Mouse (Mus musculus): ENCODE results near the gene Gm1604a. TPM values are rescaled to one million over a fixed set of nuclear protein-coding genes. Genes with fewer than 3 reads are reported as not detected.
"Not testable (repeated sequence)": the region's sequence is repeated elsewhere in the genome, so short reads cannot be mapped to it uniquely, and the experiment has no call there.

Gm1604a gene
- polyA plus RNA-seq, 1 experiment from 2014 or later = not detected

DNA sequence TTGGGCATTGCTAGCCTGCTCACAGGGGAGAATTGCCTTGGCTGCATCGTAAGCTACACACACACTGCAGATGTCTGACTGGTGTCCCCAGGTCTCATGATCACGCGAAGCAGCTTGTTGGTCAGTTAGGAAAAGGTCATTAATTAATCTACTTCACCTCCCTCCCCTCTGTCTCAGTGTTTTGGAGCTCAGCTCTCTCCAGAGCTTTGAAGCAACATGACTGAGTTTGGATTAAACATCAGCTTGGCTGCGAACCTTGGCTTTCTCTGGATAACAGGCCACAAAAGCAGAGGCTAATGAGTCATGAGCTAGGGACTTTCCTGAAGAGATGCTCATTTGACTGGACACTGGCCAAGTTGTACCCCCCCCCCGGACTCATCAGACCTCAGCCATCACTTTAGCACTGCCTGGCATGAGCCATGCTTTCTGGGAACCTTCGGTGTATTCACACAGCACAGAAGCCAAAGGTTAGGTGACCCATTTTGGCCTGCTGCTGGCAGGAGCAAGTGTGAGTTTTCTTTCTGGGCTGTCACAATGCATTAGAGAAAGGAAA, 5.3 kb downstream of the Gm1604a start:
- not testable (repeated sequence) for DNase-seq (ENCODE audit: low spot score); H3K9ac ChIP-seq (ENCODE audit: low read depth, low read length); H3K36me3 ChIP-seq (ENCODE audit: control insufficient read depth, insufficient read depth, low read length); H3K27ac ChIP-seq (replicated peaks; ENCODE audit: low read depth, low read length); H3K4me3 ChIP-seq (ENCODE audit: low read depth, low read length); H3K9me3 ChIP-seq (ENCODE audit: control insufficient read depth, low read length); H3K4me1 ChIP-seq (ENCODE audit: control insufficient read depth, insufficient read depth, low read length); H3K27me3 ChIP-seq (replicated peaks; ENCODE audit: control insufficient read depth, insufficient read depth, low read length); ATAC-seq (ENCODE audit: low read depth); H3K4me2 ChIP-seq (ENCODE audit: low read depth, low read length)
- WGBS = 64% methylated on average over 3 of the region's 6 CpGs

DNA sequence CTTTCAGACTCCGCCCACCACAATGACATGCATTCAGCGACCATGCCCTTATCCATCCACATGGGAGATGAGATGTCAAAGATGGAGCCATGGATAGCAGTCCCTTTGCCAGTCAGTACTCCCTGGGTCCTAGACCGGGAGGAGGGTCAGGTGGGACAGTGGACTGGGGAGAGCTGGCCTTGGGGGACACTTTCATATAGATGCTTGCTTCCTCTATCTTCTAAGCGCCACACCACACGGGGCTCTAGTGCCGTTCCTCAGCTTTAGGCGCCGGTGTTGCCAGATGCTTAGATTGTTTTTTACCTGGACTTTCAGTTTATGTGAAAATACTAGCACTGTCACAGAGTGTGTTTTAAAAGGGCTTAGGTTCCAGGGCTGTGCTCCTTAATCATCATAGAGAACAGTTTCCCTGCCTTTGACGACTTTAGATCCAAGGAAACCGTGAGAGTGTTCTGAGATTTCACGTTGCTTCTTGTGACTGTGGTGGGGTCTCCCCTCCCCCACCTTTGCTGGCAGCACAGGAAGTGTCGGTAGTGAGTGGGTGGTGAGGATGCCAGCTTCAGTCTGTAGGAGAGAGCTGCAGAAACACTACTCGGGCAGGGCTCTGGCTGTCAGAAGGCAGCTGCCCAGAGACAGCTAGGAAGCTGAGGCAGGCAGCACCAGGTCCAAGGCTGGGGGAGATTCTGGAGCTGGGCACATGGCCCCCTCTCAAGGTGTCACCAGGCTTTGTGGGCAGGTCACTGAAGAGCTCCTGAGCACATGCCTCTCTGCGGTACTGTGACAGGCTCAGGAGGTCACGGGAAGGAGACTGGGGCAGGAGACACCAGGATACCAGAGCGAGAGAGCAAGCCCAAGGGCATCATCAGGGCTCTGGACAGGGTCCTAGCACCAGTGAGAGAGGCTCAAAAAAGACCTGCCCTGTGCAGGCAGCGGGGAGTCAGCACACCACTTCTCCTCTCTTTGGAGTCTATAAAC, 8.1 kb downstream of the Gm1604a start:
- not testable (repeated sequence) for H3K36me3 ChIP-seq (ENCODE audit: control insufficient read depth, insufficient read depth, low read length); DNase-seq (ENCODE audit: low spot score); H3K4me3 ChIP-seq (ENCODE audit: low read depth, low read length); H3K4me1 ChIP-seq (ENCODE audit: control insufficient read depth, insufficient read depth, low read length); H3K4me2 ChIP-seq (ENCODE audit: low read depth, low read length); H3K27me3 ChIP-seq (replicated peaks; ENCODE audit: control insufficient read depth, insufficient read depth, low read length); H3K27ac ChIP-seq (replicated peaks; ENCODE audit: low read depth, low read length); ATAC-seq (ENCODE audit: low read depth); H3K9ac ChIP-seq (ENCODE audit: low read depth, low read length); H3K9me3 ChIP-seq (ENCODE audit: control insufficient read depth, low read length)
- WGBS = 32% methylated on average over 3 of the region's 17 CpGs

DNA sequence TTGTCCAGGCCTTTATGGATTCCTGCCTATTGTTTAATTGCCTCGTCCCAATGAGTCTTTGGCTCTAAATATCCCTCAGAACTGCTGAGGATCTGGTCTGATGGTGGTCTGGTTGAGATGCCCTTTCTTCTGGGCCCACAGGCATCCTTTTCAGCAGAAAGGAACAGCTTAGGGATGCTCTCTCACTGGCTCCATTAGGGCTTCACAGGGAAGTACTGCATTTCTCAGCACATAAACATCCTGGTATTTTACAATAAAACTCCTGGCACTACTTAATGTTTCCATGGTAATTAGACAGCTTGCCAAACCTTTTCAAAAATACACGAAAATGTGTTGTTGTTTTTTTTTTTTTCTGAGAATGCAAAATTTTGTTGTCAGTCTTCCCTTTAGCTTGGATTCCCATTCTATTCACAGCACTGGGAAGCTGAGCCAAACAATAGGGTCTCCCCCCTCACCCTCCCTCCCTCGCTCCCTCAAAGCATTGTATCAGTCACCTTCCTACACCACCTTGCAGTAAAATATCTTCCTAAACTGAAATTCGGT, 43.7 kb downstream of the Gm1604a start:
- not testable (repeated sequence) for H3K4me3 ChIP-seq (ENCODE audit: low read depth, low read length); H3K4me1 ChIP-seq (ENCODE audit: control insufficient read depth, insufficient read depth, low read length); ATAC-seq (ENCODE audit: low read depth); H3K27me3 ChIP-seq (replicated peaks; ENCODE audit: control insufficient read depth, insufficient read depth, low read length); H3K36me3 ChIP-seq (ENCODE audit: control insufficient read depth, insufficient read depth, low read length); H3K27ac ChIP-seq (replicated peaks; ENCODE audit: low read depth, low read length); DNase-seq (ENCODE audit: low spot score); H3K9ac ChIP-seq (ENCODE audit: low read depth, low read length); H3K4me2 ChIP-seq (ENCODE audit: low read depth, low read length); H3K9me3 ChIP-seq (ENCODE audit: control insufficient read depth, low read length)
- 61% methylated on average over 2 of the region's 4 CpGs for WGBS

DNA sequence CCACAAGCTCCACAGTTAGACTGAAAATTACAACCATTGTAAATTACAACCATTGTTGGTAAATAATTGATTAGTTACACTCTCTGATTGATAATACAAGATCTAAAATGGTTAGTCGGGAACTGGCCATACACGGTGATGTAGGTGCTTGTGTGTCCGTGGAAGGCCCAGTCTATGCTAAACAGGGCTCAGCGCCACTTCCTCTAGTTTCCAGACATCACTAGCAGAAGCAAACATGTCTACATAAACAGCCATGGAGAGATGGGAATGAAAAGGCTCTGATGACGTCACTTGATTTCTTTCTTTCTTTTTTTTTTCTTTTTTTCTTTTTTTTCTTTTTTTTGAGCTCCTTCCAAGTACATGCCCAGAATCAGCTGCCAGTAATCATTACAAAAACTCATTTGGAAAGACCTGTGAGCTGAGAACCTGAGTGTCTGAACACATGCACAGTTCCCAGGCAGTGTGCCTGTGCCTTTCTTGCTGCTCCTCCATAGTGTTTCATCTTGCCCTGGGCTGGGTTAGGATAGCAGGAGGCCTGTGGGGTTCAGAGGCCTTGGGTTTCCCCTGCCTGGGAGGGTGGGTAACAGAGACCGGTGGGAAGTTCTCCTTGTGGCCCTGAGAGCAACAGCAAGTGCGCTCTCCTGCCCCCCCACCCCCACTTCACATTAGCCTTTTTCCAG, 44.3 kb downstream of the Gm1604a start:
- not testable (repeated sequence) for H3K4me1 ChIP-seq (ENCODE audit: control insufficient read depth, insufficient read depth, low read length); H3K4me2 ChIP-seq (ENCODE audit: low read depth, low read length); ATAC-seq (ENCODE audit: low read depth); H3K27me3 ChIP-seq (replicated peaks; ENCODE audit: control insufficient read depth, insufficient read depth, low read length); H3K9ac ChIP-seq (ENCODE audit: low read depth, low read length); DNase-seq (ENCODE audit: low spot score); H3K36me3 ChIP-seq (ENCODE audit: control insufficient read depth, insufficient read depth, low read length); H3K9me3 ChIP-seq (ENCODE audit: control insufficient read depth, low read length); H3K4me3 ChIP-seq (ENCODE audit: low read depth, low read length); H3K27ac ChIP-seq (replicated peaks; ENCODE audit: low read depth, low read length)
- WGBS = 84% methylated on average over 4 of the region's 7 CpGs

DNA sequence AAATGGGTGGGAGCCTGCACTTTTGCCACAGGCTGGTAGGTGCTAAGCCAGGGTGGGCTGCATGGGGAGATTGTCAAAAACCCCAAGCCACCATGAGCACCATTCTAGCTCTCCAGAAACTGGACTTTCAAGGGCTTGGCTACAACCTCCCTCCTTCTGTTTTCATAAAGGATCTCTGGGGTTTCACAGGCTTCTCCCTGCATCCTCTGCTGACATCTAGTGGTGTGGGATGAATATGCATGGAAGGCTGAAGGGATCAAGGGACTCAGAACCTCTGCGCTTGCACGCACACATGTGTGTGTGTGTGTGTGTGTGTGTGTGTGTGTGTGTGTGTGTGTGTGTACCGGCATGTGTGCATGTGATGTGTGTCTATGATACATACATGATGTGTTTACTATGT, 49.1 kb downstream of the Gm1604a start:
- not testable (repeated sequence) for H3K27me3 ChIP-seq (replicated peaks; ENCODE audit: control insufficient read depth, insufficient read depth, low read length); H3K4me2 ChIP-seq (ENCODE audit: low read depth, low read length); H3K27ac ChIP-seq (replicated peaks; ENCODE audit: low read depth, low read length); H3K9ac ChIP-seq (ENCODE audit: low read depth, low read length); H3K36me3 ChIP-seq (ENCODE audit: control insufficient read depth, insufficient read depth, low read length); DNase-seq (ENCODE audit: low spot score); H3K9me3 ChIP-seq (ENCODE audit: control insufficient read depth, low read length); H3K4me3 ChIP-seq (ENCODE audit: low read depth, low read length); H3K4me1 ChIP-seq (ENCODE audit: control insufficient read depth, insufficient read depth, low read length)
- peak; percentile 62; the same call in 1 of the 2 replicates for ATAC-seq (ENCODE audit: low read depth)
- WGBS = 28% methylated on average over 3 of the region's 3 CpGs

DNA sequence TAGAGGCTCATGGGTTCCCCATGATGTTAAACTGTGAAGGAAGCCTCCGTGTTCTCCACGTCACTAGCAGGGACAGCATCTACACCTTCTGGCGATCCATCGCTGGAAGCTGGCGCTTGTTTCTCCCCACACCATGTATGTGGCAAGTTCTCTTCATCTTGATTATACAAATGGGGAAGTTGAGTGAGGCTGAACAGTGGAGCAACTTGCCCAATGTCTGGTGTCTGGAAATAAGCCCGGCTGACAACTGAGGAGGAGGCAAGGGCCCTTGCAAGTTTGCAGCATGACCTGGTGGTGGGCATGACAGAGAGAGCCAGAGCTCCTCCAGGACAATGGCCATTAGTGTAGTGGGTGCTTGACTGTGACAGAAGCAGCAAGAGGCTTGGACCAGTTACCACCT, 50.2 kb downstream of the Gm1604a start:
- not testable (repeated sequence) for H3K9ac ChIP-seq (ENCODE audit: low read depth, low read length)
- 93% methylated on average over 5 of the region's 6 CpGs for WGBS

DNA sequence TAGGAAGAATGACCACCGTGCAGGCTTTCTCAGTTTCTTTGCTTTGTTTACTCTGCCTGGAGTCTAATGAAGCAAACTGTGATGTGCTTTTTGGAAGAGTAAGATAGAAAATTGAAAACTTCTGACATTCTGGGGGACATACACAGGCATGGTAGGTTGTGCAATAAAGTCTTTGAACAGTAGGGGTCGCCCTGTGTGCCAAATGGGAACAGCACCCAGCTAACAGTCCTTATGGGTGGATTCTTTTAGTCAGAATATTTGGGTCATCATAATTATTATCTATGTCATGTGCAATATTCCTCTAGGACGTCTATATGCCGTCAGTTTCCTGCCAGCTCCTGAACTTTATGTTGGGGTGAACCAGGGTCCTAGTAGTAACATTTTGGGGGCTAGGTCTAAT, 54.2 kb downstream of the Gm1604a start:
- DNase-seq (ENCODE audit: low spot score); H3K9me3 ChIP-seq (ENCODE audit: control insufficient read depth, low read length); H3K36me3 ChIP-seq (ENCODE audit: control insufficient read depth, insufficient read depth, low read length); H3K4me3 ChIP-seq (ENCODE audit: low read depth, low read length); ATAC-seq (ENCODE audit: low read depth); H3K9ac ChIP-seq (ENCODE audit: low read depth, low read length); H3K4me1 ChIP-seq (ENCODE audit: control insufficient read depth, insufficient read depth, low read length); H3K27me3 ChIP-seq (replicated peaks; ENCODE audit: control insufficient read depth, insufficient read depth, low read length); H3K27ac ChIP-seq (replicated peaks; ENCODE audit: low read depth, low read length); H3K4me2 ChIP-seq (ENCODE audit: low read depth, low read length): not testable (repeated sequence)
- no CpG with 5 or more reads among the region's 4 CpGs for WGBS

More for the DNA sequence above, 50.2 kb downstream of the Gm1604a start:
- not testable (repeated sequence) for H3K4me3 ChIP-seq (ENCODE audit: low read depth, low read length); DNase-seq (ENCODE audit: low spot score); ATAC-seq (ENCODE audit: low read depth); H3K36me3 ChIP-seq (ENCODE audit: control insufficient read depth, insufficient read depth, low read length); H3K4me1 ChIP-seq (ENCODE audit: control insufficient read depth, insufficient read depth, low read length); H3K27me3 ChIP-seq (replicated peaks; ENCODE audit: control insufficient read depth, insufficient read depth, low read length); H3K4me2 ChIP-seq (ENCODE audit: low read depth, low read length); H3K9me3 ChIP-seq (ENCODE audit: control insufficient read depth, low read length); H3K27ac ChIP-seq (replicated peaks; ENCODE audit: low read depth, low read length)

DNA sequence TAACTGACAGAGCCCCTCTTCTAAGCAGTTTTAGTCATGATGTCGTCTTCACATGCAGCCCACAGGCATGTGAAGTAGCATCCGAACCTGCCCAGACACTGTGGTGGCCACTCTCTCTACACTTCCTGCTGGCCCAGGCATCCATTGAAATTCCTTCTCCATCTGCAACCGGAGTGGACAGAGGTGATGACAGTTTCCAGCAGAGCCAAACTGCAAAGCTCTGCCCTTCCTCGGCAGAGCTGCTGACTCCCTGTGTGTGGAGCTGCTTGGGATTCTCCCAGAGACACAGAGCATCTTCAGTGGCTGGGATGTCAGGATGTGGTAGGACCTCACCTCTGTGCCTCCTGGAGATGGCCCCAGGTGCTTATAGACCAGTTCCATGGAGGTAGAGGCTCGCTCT, 59.2 kb downstream of the Gm1604a start:
- not testable (repeated sequence) for H3K36me3 ChIP-seq (ENCODE audit: control insufficient read depth, insufficient read depth, low read length)

More for the DNA sequence above, 59.2 kb downstream of the Gm1604a start:
- not testable (repeated sequence) for H3K4me1 ChIP-seq (ENCODE audit: control insufficient read depth, insufficient read depth, low read length); H3K4me2 ChIP-seq (ENCODE audit: low read depth, low read length); H3K27me3 ChIP-seq (replicated peaks; ENCODE audit: control insufficient read depth, insufficient read depth, low read length); DNase-seq (ENCODE audit: low spot score); ATAC-seq (ENCODE audit: low read depth); H3K9me3 ChIP-seq (ENCODE audit: control insufficient read depth, low read length); H3K4me3 ChIP-seq (ENCODE audit: low read depth, low read length); H3K27ac ChIP-seq (replicated peaks; ENCODE audit: low read depth, low read length); H3K9ac ChIP-seq (ENCODE audit: low read depth, low read length)
- no CpG with 5 or more reads among the region's 5 CpGs for WGBS

Data from embryonic facial prominence, embryonic 14.5 days (tissue).